Mouse (Mus musculus): ENCODE data around the gene Atp8a2.

- TF ChIP-seq POLR2A (IDR thresholded peaks at IDR 0.05; ENCODE audit: borderline replicate concordance, extremely low read depth, insufficient read depth, insufficient read length, poor library complexity, severe bottlenecking), result no peak
- no peak for TF ChIP-seq CTCF (IDR thresholded peaks at IDR 0.05; ENCODE audit: borderline replicate concordance, extremely low read depth, insufficient read depth, insufficient read length)
These were observed 571.1 kb downstream of the Atp8a2 start for GRCm38 (mm10) chr14:59625806-59626364.
